Mouse (Mus musculus) heart, embryonic 12.5 days (tissue): ENCODE results near the gene Hes3. TPM values are rescaled to one million over a fixed set of nuclear protein-coding genes. Genes with fewer than 3 reads are reported as not detected.

Experiments used
- ATAC-seq: fragments of 200-750 bp; cut with Nextera tagmentation; 2 replicates; pipeline ENCODE4 v1.8.0; 2017; ENCODE audit warnings: moderate TSS enrichment, moderate library complexity; ENCODE audit not compliant: insufficient number of reproducible peaks, low FRiP score
- H3K27ac ChIP-seq: fragments of 300-500 bp; sonication (generic); 2 replicates; pipeline ENCODE4 v1.5.1; 2016; ENCODE audit warnings: mild to moderate bottlenecking, moderate library complexity; ENCODE audit not compliant: poor library complexity, severe bottlenecking
- H3K27me3 ChIP-seq: fragments of 300-500 bp; sonication (generic); replicated peaks from 2 replicates; pipeline ENCODE4 v1.6.1; 2016; ENCODE audit warnings: mild to moderate bottlenecking, moderate library complexity
- H3K36me3 ChIP-seq: fragments of 300-500 bp; sonication (generic); 2 replicates; pipeline ENCODE4 v1.6.1; 2016; ENCODE audit warnings: mild to moderate bottlenecking, moderate library complexity
- H3K4me1 ChIP-seq: fragments of 300-500 bp; sonication (generic); replicated peaks from 2 replicates; pipeline ENCODE4 v1.6.1; 2016; ENCODE audit warnings: mild to moderate bottlenecking
- H3K4me2 ChIP-seq: fragments of 300-500 bp; sonication (generic); 2 replicates; pipeline ENCODE4 v1.6.1; 2016; ENCODE audit warnings: mild to moderate bottlenecking, moderate library complexity
- H3K4me3 ChIP-seq: fragments of 300-500 bp; sonication (generic); 2 replicates; pipeline ENCODE4 v1.5.1; 2016; ENCODE audit warnings: mild to moderate bottlenecking
- H3K9ac ChIP-seq: fragments of 300-500 bp; sonication (generic); 2 replicates; pipeline ENCODE4 v1.6.1; 2016; ENCODE audit warnings: mild to moderate bottlenecking, moderate library complexity
- H3K9me3 ChIP-seq: fragments of 300-500 bp; sonication (generic); replicated peaks from 2 replicates; pipeline ENCODE4 v1.6.1; 2016; ENCODE audit warnings: mild to moderate bottlenecking, moderate library complexity
- WGBS: fragments of 180-500 bp; shearing (Covaris S2); methylation state at CpG from one replicate; pipeline ENCODE4 v1.1.7; 2016; 5-methylcytosine and 5-hydroxymethylcytosine counted together
- polyA plus RNA-seq: library from polyadenylated mRNA; unstranded; fragments of >200 nt; fragmentation: Nextera tagmentation; extraction: Ambion mirVana; gene quantifications from 2 replicates; pipeline ENCODE4 v1.2.1, GENCODE M21; 2016

Gene Hes3
- polyA plus RNA-seq, 1 experiment from 2014 or later = not detected

DNA sequence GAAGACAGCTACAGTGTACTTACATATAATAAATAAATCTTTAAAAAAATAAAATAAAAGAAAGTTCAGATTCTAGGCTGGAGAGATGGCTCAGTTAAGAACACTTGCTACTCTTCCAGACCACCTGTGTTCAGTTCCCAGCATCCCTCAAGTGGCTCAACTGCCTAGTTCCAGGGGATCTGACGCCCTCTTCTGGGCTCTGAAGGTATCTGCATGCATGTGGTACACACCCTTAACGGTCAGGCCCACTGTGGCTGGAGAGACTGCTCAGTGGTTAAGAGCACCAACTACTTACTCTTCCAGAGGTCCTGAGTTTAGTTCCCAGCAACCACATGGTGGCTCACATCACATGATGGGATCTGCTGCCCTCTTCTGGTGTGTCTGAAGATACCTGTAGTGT is 13.5 kb downstream of the Hes3 start:
- Histone ChIP-seq H3K4me1 (peaks cover 42% of the 10 kb centered on the region), H3K9me3 (no peaks in the 10 kb centered on the region), H3K27ac (no peak overlapping the region), H3K4me2 (no peak overlapping the region), H3K27me3 (peaks cover 50% of the 10 kb centered on the region), H3K9ac (no peak overlapping the region), H3K4me3 (no peak overlapping the region), H3K36me3 (peaks cover 28% of the 10 kb centered on the region)
- WGBS = 65% methylated on average over 2 of the region's 2 CpGs
- ATAC-seq = no peak

DNA sequence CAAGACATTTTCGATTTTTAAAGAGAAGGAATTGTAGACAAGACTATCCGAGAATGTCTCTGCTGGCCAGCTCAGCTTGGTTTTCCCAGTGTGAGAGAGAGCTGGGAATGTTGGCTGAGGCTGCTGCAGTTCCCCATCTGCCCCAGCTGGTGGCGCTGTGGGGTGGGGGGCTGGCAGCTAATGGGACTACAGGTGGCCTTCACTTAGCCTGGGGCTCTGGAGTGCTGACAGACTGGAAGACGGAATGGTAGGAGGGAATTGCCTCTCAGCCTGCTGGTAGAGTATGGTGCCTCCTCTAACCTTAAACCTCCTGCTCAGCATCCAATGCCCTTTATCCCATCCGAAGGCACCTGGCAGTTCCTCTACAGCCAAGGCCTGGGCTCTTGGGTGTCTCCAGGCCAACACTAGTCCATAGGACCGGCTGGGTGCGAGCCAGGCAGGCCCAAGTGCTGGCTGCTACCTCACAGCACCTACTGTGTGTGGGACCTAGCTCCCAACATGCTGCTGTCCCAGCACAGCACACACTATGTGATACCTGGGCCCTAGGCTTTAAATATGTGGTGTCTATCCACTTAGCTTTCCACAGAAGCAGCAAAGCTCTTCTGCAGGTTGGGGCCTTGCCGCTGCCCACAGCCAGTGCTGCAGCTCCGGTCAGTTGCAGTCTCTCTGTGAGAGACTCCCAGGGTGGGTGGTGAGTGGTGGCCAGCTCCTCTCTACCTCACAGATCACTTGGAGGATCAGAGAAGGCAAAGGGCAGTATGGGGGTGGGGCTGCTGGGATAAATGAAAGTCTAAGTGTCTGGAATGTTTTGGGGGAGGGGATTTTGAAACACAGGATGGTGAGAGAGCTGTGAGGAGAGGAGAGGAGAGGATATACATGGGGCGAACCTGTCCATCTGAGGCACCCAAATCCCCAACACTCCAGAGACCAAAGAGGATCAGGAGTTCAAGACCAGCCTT is 14.8 kb downstream of the Hes3 start:
- Histone ChIP-seq H3K36me3 (peaks cover 26% of the 10 kb centered on the region), H3K27ac (no peak overlapping the region), H3K4me1 (peaks cover 50% of the 10 kb centered on the region), H3K4me3 (no peak overlapping the region), H3K9ac (no peak overlapping the region), H3K9me3 (no peaks in the 10 kb centered on the region), H3K4me2 (no peak overlapping the region), H3K27me3 (peaks cover 37% of the 10 kb centered on the region)
- WGBS = 46% methylated on average over 10 of the region's 10 CpGs
- ATAC-seq = no peak

DNA sequence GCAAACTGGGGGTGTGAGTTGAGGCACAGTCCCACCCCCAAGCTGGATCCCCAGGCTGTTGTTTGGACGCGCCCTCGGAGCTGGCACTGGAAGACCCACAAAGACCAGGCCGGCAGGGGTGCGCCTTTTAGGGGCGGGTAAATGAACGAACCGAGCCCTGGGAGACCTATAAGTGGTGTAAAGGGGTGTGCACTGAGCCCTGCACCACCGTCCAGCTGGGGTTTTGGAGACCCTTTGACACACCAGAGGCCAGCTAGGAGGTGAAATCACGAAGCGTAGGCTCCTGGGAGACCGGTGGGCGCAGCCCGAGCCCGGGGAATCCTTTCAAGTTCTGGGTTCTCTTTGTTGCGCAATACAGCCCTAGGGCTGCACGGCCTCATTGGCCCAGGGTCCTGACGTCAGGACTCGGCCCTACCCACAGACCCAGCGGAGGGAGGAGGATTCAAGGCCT is 16.8 kb downstream of the Hes3 start:
- peaks cover 18% of the 10 kb centered on the region for H3K27me3 ChIP-seq

DNA sequence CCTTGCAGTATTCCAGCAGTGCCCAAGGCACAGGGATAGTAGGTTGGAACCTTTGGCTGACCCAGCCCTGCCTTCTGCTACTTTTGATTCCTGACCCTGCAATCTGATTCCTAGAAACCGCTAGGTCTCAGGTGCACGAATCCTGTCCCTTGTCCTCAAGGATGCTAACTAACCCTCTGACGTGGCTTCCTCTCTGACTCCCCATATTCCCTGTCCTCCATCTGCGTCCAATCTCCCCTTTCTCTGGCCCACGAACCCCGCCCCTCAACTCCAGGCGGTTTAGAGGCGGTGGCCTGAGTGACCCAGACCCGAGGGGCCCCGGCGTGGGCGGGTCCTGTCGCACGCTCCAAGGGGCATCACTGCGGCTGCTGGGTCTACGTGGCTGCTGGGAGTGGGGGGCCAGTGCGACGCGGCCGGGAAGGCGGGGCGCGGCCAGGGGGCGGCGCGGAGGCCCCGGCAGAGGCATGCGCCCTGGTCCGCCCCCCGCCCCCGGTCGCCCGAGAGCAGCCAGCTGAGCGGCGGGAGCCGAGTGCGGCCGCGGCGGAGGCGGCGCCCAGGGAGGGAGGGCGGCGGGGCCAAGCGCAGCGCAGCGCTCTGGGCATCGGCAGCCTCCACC is 17.7 kb downstream of the Hes3 start, which contains the start of gene Gpr153:
TSS of gene Gpr153 (plus strand) at position 612 of the 616 bp plus-strand sequence.
- WGBS = under 1% methylated on average over 20 of the region's 48 CpGs
- Histone ChIP-seq H3K27me3 (peaks cover 10% of the 10 kb centered on the region), H3K9ac (peak within 1 kb of the TSS; percentile 91), H3K4me2 (peak within 1 kb of the TSS; percentile 98), H3K4me3 (peak within 1 kb of the TSS; percentile 81), H3K9me3 (no peaks in the 10 kb centered on the region), H3K27ac (peak within 1 kb of the TSS; percentile 84), H3K4me1 (peaks cover 64% of the 10 kb centered on the region), H3K36me3 (peaks cover 3% of the 10 kb centered on the region; the same call in 1 of the 2 replicates)
- ATAC-seq = peak; percentile 60

More for the DNA sequence above, 16.8 kb downstream of the Hes3 start:
- H3K4me1 ChIP-seq = peaks cover 64% of the 10 kb centered on the region
- H3K27ac ChIP-seq = peak overlapping the region; percentile 84; the same call in 1 of the 2 replicates
- H3K9ac ChIP-seq = peak overlapping the region; percentile 91
- peak; percentile 26; the same call in 1 of the 2 replicates for ATAC-seq
- peaks cover 8% of the 10 kb centered on the region for H3K36me3 ChIP-seq
- H3K4me3 ChIP-seq = peak overlapping the region; percentile 81
- WGBS = under 1% methylated on average over 20 of the region's 20 CpGs
- H3K4me2 ChIP-seq = peak overlapping the region; percentile 98
- no peaks in the 10 kb centered on the region for H3K9me3 ChIP-seq

DNA sequence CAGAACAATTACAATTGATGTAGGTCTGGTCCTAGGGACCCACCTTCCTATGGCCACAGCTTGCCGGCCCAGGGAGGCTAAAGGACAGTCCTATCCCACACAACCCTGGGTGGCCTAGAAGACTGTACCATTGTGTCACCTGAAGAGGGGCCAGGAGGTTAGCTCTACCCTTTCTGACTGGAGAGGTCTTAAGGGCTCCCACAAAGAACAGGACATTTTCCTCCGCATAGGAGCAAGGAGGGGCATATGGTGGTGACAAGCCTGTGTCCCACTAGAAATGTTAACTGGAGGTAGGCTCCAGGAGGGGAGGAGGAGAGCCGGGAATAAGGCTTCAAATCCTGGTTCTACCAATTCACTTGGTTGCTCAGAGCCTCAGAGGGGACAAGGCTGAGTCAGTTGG is 18.3 kb downstream of the Hes3 start:
- peaks cover 5% of the 10 kb centered on the region for H3K36me3 ChIP-seq
- H3K4me3 ChIP-seq = peak overlapping the region; percentile 81; the same call in 1 of the 2 replicates
- no peaks in the 10 kb centered on the region for H3K9me3 ChIP-seq
- peaks cover 9% of the 10 kb centered on the region for H3K27me3 ChIP-seq
- ATAC-seq = no peak
- WGBS = 33% methylated on average over 3 of the region's 3 CpGs
- H3K27ac ChIP-seq = peak overlapping the region; percentile 84
- H3K9ac ChIP-seq = peak overlapping the region; percentile 91; the same call in 1 of the 2 replicates
- peaks cover 64% of the 10 kb centered on the region for H3K4me1 ChIP-seq
- H3K4me2 ChIP-seq = peak overlapping the region; percentile 98

DNA sequence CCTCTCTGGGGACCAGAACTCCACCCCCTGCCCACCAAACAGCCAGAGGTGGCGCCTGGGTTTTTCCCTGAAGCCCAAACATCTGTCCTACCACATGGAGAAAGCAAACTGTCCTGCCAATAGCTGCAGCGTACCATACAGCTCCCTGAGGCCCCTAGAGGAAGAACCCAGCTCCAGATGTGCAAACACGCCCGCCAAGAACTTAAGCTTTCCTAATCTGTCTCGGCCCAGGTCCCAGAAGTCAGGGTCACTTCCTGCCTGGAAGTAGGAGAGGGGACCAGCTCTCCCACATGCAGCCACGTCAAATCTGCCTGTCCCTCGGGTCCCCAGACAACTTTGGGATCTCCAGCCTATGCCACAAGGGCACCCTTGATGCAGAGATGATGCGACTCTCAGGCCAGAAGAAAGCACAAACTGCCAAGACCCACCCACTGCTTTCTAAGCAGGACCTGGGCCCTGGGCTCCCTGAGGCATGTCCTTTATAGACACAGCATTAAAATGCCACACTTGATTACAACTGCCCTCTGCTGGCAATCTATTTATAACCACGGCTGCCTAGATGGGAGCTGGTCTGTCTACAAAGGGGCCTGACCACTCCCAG is 18.9 kb downstream of the Hes3 start:
- peaks cover 66% of the 10 kb centered on the region for H3K4me1 ChIP-seq
- ATAC-seq = no peak
- H3K4me3 ChIP-seq = no peak overlapping the region
- peak overlapping the region; percentile 98; the same call in 1 of the 2 replicates for H3K4me2 ChIP-seq
- 30% methylated on average over 9 of the region's 9 CpGs for WGBS
- H3K9ac ChIP-seq = no peak overlapping the region
- H3K27ac ChIP-seq = peak overlapping the region; percentile 84
- peaks cover 6% of the 10 kb centered on the region for H3K36me3 ChIP-seq
- H3K9me3 ChIP-seq = no peaks in the 10 kb centered on the region
- H3K27me3 ChIP-seq = peaks cover 9% of the 10 kb centered on the region

DNA sequence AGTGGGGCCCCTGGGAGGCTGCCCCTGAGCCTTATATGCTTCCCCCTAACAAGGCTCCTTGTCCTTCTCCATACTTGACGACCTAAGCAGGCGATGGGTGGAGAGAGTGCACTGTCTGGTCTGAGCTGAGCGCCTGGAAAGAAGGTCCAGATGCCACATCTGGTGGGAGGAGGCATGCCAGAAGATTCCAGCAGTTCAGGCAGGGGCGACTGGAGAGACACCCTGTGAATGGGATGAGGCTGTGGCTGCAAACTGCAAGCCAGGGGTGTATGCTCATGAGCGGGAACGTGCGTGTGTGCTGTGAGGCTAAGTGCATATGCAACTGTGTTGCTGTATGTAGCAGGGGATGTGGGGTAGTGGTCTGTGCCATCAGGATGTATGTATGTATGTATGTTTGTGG is 19.5 kb downstream of the Hes3 start:
- H3K27ac ChIP-seq = peak overlapping the region; percentile 84
- H3K4me3 ChIP-seq = no peak overlapping the region
- peaks cover 67% of the 10 kb centered on the region for H3K4me1 ChIP-seq
- no peak overlapping the region for H3K4me2 ChIP-seq
- WGBS = 61% methylated on average over 7 of the region's 7 CpGs
- no peak for ATAC-seq
- H3K9ac ChIP-seq = peak overlapping the region; percentile 18; the same call in 1 of the 2 replicates
- H3K27me3 ChIP-seq = peaks cover 9% of the 10 kb centered on the region
- H3K36me3 ChIP-seq = peaks cover 6% of the 10 kb centered on the region
- H3K9me3 ChIP-seq = no peaks in the 10 kb centered on the region

DNA sequence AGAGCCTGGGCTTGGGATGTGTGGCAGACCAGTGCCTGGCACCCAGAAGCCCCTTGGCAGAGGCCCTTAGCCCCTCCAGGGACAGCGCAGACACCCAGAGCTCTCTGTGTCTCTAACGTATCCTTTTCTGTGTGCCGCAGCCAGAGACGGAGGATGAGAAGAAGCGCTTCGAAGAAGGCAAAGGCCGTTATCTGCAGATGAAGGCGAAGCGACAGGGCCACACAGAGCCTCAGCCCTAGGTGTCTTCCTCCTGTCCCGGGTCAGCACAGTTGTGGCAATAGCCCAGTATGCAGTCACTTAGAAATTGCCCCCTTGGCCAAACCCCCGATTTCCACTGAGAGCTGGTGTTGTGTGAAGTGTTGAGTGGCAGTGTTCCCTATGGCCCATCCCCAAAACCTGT is 20.1 kb downstream of the Hes3 start:
- peaks cover 6% of the 10 kb centered on the region for H3K36me3 ChIP-seq
- no peak overlapping the region for H3K9ac ChIP-seq
- no peak overlapping the region for H3K4me3 ChIP-seq
- H3K4me1 ChIP-seq = peaks cover 63% of the 10 kb centered on the region
- H3K27ac ChIP-seq = 0 out of 2 replicates have a peak overlapping the region, but pooled peaks have one; percentile 84
- no peak for ATAC-seq
- H3K4me2 ChIP-seq = no peak overlapping the region
- no peaks in the 10 kb centered on the region for H3K9me3 ChIP-seq
- peaks cover 9% of the 10 kb centered on the region for H3K27me3 ChIP-seq
- WGBS = 88% methylated on average over 11 of the region's 11 CpGs

DNA sequence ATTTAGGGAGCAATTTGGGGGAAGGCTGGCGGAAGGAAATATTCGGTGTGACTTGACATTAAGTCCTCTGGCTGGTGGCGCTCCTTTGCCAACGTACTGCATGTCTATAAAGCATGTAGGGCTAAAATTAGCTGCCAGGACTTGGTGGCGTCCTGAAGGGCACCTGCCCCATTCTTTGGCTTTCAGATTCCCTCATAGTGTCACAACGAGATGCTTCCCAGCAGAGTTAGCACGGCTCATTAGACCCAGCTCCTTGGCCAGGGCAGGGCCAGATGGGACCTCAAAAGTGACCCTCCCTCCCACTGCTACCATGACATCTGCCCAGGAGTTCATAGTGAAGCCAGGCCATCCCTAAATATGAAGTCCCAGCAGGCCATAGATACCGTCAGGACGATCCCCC is 20.9 kb downstream of the Hes3 start:
- Histone ChIP-seq H3K9ac (no peak overlapping the region), H3K9me3 (no peaks in the 10 kb centered on the region), H3K27ac (no peak overlapping the region), H3K4me2 (no peak overlapping the region), H3K27me3 (peaks cover 5% of the 10 kb centered on the region), H3K4me1 (peaks cover 64% of the 10 kb centered on the region), H3K4me3 (no peak overlapping the region), H3K36me3 (peaks cover 6% of the 10 kb centered on the region)
- no peak for ATAC-seq
- 68% methylated on average over 9 of the region's 9 CpGs for WGBS

DNA sequence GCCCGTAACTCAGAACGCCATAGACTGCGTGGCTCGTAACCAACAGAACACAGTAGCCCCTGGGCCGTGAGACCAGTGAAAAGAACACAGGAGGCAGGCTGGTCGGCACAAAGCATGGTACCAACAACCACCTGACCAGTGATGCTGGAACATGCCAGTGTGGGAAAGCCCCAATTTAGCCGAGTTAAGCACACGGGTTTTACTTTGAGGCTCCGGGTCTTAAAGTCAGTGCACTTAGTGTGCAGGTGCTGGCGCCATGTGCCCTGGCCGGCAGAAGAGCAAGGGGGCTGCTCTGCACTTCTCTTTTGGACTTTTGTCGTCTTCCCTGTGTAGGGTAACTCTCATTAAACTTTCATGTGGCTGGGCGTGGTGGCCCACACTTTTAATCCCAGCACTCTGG is 21.5 kb downstream of the Hes3 start:
- no peak overlapping the region for H3K4me3 ChIP-seq
- no peak overlapping the region for H3K27ac ChIP-seq
- H3K36me3 ChIP-seq = peaks cover 12% of the 10 kb centered on the region
- no peaks in the 10 kb centered on the region for H3K9me3 ChIP-seq
- ATAC-seq = no peak
- no peaks in the 10 kb centered on the region for H3K27me3 ChIP-seq
- WGBS = 84% methylated on average over 13 of the region's 13 CpGs
- peaks cover 60% of the 10 kb centered on the region for H3K4me1 ChIP-seq
- H3K9ac ChIP-seq = no peak overlapping the region
- no peak overlapping the region for H3K4me2 ChIP-seq
